Mouse (Mus musculus) ZHBTc4 (cell line): ENCODE measurements at regions not wholly inside any gene's neighbourhood (a gene's known extent, or its start where the extent isn't known, plus 50 kb on each side); places are given as distances from the start of the nearest gene placed in this dataset.
A peak's percentile ranks its signal among the peaks of the same experiment; 100 is the strongest.

Experiments
- DNase-seq: peaks from one replicate; pipeline ENCODE4 v3.0.0-alpha.2; 2011; ENCODE audit warnings: low read depth, low spot score

DNA sequence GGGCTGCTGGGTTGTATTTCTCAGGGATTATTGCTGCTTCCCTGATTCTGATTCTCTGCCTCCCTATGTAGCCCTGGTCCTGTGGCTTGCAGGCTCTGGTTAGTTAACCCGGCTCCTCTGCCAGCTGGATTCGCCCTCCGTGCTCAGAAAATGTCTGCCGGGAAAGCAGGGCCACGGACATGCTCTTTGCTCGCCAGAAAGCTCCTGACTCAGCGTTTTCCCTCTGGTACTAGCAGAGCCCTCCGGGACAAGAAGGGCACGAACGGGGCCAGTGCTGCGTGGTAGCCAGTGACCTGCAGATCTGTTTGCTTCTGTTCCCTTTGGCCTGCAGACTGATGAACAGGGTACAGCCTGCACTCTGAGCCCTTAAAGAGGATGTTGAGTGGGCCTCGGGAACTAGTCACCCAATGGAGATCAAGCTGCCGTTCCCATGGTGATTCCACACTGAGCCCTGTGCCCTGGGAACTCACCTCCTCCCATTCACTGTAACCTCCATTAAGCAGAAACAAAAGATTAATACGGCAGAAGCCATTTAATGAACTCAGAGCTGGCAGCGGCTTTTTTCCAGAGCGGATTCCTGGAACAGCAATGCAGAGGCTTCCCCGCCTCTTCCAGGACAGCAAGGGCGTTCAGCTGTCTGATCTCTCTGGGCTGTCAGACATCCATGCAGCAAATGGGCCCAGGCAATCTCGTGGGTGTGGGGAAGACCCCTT is 159.9 kb upstream of the Myt1l start:
- DNase-seq, result peak; percentile 49

DNA sequence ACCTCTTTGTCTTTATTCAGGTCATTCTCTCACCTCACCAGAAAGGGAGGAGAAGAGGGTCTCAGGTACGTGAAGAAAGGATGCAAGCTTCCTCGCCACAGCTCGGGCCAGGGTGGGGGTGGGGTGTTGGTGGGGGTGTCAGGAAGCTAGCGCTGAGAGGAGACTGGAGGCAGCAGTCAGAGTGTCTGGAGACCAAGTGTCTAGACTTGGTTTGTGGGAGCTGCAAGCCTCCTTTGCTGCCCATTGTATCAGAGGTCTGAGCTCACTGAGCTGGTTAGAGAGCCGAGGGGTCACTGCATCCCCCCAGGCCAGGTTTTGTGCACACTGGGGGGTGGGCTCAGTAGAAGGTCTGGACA is 159.4 kb upstream of the Myt1l start:
- no peak for DNase-seq

DNA sequence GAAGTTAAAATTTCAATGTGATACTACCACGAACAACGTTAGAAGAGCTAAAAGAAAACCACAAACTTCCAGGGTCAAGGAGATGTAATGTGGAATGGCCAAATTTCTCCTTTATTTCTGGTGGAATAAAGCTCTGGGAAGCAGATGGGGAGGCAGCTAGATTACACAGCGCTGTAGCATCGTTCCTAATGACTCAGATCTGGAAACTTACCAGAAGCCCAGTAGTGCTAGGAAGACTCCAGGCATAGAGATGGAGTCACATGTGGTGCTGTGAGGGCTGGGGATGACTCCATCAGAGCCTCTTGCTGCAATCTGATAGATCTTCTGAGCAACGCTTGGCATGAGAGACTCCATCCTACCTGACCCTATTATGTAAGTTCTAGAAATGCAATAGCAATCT is 136.4 kb upstream of the Myt1l start:
- no peak for DNase-seq

DNA sequence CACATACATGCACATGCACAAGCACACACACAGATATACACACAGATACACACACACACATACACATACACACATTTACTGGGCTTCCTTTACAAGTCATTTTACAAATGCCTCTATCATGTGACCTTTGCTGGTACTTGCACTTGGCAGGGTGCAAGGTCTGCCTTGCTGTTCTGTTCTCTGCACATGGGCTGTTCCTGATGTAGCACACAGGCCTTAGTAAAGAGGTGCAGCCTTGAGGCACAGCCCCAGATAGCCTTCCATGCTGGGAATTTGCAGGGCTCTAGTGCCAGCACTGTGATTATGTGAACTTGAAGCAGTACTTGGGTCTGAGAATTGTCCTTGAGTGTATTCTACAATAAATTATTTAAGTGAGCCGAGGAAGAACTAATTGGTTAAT is 133.9 kb upstream of the Myt1l start:
- DNase-seq, result no peak

DNA sequence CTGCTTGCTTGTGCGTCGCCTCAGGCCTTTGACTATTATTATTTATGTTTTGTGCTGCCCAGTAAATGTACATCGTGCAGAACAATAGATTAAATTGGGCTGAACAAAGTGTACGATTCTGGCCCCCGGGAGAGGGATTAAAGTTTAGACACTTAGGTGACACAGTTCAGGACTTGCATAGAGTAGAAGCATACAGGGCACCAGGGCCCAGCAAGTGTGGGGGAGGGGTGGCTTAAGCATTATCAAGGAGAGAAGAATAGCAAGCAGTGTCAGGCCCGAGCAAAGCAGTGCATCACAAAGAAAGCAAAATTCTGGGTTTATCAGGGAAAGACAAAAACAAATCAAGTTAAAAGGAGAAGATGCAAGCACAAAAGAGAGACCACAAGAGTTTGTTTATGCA is 133.3 kb upstream of the Myt1l start:
- DNase-seq, result peak; percentile 23

DNA sequence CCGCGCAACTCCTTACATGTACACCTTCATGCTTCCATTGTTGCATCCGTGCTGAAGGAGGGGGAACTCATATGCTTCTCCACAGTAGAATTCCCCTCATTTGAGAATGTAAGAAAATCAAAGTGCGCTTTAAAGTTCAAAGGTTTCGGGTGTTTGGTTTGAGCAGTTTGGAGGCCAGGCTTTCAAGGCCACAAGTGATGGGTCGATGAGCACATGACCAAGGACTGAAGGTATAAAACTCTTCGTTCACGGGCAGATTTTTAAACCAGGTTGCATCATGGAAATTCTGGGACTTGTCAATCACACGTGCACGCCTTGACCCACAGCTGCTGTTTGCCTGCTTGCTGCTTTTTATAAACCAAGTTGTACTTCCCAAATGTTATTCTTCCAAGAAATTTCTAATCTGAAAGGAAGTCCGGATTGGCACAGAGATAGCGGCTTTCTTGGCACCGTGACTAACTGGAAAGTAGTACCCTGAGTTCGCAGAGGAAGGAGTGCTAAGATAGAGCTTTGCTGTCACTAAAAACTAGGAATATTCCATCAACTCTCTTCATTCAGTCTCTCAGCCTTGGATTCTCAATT is 132.7 kb upstream of the Myt1l start:
- DNase-seq, result no peak

DNA sequence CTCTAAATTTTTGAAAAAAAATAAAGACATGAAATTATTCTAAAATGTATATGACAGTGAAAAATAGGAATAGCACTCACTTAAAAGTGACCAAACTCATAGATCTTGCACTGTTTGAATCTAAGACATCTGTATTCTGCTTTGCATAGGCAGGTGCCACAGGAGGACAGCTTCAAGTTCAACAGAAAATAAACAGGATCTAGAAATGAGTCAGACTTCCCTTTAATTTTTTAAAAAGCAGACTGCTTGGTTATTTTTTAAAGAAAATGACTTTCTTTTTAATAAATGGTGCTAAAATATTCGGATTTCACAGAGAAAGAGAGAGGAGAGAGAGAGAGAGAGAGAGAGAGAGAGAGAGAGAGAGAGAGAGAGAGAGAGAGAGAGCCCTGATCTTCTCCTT is 123.8 kb upstream of the Myt1l start:
- no peak for DNase-seq

DNA sequence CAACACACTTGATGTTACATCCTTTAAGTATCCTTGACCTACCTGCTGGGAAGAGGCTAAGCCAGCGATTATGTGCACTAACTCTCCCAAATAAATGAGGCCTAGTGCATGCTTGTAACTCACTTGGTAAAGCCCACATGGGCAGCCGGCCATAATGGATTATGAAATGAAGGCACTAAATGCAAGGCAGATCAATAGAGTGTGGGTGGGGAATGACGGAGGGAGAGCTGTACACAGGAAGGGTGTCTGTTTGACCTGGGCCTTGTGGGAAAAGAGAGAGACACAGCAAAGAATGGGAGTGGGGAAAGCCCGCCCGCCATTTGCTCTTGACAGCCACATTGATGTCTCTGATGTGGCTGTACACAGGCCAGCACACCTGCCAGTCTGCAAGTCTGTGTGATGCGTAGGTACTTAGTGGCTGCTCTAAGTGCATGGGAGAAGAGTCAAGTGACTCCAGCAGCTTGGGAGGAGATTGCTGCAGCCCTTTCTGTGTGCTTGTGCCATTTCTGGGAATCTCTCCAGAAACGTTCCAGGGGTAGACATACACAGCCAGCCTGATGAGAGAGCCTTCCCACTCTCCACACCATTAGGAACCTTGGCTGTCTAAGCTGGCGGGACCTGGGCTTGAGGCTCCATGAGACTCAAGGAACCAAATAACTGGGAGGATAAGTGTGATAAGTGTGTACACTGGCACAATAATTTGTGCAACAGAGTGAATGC is 118.7 kb upstream of the Myt1l start:
- DNase-seq, result no peak

DNA sequence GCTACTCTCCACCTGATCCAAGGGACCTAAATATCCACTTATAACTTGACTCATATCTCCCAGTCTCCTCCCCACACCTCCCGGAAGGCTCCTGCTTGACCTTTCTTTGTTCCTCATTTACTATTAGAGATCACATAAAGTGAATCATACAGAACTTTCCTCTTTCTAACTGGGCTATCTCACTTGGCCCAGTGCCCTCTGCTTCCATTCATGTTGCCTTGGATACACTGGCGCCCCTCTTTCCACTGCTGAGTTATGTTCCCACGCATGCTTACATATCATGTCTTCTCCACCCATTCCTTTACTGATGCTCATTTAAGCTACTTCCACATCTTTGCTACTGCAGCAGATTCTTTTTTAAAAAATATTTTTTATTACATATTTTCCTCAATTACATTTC is 94.2 kb upstream of the Myt1l start:
- no peak for DNase-seq

DNA sequence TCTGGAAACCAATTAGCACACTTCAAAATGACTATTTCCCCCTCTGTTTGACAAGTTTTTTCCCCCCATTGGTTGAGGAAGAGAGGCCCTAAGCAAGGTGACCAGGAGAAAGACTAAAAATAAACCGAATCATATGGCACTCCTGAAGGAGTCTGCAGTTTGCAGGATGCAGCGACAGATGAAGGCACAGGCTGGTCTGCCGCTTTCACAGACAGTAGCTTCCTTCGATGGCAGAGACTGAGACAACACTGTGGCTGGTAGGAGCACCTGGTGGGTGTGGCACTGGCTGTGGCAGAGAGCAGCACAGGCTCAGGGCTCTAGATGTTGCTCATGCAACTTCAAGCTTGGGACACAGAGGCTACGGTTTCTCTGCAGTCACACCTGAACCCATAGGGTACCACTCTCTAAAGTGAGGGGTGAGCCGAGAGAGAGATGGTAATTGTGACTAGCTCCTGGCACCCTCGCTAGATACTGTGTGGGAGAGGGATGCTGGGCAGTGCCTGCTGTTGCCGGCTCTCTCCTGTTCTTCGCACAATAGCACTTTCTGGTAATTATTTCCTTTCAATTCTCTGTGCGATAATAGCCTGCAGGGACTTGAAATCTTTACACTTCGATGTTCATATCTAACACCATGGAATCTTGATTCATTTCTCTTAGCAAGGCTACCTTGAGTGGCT is 88.7 kb upstream of the Myt1l start:
- no peak for DNase-seq

DNA sequence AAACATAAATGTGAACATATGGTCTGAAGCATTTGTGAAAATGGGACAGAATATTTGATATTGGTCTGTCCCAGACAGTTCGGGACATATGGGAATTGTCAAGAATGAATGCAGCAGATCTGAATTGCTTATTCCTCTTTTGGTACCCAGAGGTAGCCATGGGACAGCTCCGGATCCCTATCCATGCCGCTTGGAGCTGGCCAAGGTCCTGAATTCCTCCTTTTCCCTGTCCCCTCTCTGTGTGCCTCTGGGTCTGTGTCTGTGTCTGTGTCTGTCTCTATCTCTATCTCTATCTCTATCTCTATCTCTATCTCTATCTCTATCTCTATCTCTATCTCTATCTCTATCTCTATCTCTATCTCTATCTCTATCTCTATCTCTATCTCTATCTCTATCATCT is 63.0 kb upstream of the Myt1l start:
- DNase-seq, result peak; percentile 60
